Mouse (Mus musculus): ENCODE measurements around the gene Vmn2r73. TPM values are rescaled to one million over a fixed set of nuclear protein-coding genes. Genes with fewer than 3 reads are reported as not detected.
"Not testable (repeated sequence)": the region's sequence is repeated elsewhere in the genome, so short reads cannot be mapped to it uniquely, and the experiment has no call there.

Vmn2r73 gene
- polyA plus RNA-seq (2015; fragmentation: Nextera tagmentation; extraction: Ambion mirVana): not detected in 2 replicates

DNA sequence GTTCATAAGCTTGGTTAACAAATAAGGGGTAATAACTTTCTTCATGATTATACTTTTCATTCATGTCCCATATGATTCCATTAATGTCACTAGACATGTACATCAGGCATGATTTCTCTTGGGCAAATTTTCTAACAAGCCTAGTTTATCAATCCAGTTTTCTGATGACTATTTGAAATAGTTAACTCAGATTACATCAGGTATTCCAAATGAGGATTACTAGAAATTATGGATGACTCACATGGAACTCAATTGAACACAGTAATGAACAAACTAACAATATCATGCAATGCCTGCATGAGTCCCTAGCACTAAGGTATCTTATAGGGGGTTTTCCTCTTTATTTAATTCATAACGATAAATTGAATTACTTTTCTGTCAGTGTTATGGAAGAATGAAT, at the start of gene Vmn2r73:
Vmn2r73 (minus strand) TSS at position 101 of the 400 bp plus-strand sequence.
- Histone ChIP-seq H3K4me3 (replicated peaks) (no peak within 1 kb of the TSS), H3K9me3 (replicated peaks) (no peaks in the 10 kb centered on the region), H3K9ac (no peak within 1 kb of the TSS), H3K27me3 (no peaks in the 10 kb centered on the region), H3K36me3 (no peaks in the 10 kb centered on the region), H3K4me2 (replicated peaks) (no peak within 1 kb of the TSS), H3K27ac (replicated peaks) (no peak within 1 kb of the TSS), H3K4me1 (no peaks in the 10 kb centered on the region)
- WGBS: 75% methylated on average over 1 of the region's 1 CpGs
- ATAC-seq (ENCODE audit: insufficient number of reproducible peaks, low FRiP score, low TSS enrichment, low read depth): no peak

DNA sequence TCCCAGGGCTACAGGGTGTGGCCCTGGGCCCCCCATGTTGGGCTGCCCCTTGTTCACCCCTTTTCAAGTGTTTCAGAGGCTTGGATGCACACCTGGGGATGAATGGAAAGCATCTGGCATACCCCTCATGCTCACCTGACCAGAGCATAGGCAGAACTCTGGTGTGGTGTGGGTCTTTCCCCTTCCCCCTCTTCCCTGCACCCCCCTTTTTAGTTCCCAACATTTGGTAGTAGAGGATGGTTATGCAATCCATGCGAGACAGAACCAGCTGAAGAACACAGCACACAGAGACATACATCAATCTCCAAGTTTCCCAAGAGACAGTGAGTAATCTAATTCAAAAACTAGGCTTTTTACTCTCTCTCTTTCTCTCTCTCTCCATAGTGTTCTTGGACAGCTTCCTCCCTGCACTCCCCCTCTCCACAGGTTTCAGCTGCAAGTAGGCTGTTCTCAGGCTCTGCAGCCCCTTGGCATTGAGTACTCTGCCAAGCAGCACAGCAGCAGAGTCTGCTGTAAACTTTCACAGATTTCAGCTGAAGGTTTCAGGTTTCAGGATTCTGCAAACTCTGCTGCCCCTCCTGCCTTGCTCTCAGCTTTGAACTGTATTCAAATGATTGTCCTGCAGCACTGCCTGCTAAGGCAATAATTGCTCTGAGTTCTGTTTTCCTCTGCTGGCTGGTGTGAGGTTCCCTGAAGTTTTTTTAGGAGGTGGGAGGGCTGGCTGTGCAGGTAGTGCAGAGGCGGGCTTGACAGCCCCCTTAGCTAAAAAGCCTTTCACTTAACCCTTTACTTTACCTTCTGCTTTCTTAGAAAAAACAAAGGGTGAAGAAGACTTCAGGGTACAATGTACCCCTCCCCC, 35.7 kb downstream of the Vmn2r73 start:
- no peak overlapping the region for H3K9ac ChIP-seq
- no peak; the same call in 1 of the 2 replicates for ATAC-seq (ENCODE audit: insufficient number of reproducible peaks, low FRiP score, low TSS enrichment, low read depth)
- no peak overlapping the region for H3K4me3 ChIP-seq (replicated peaks)
- H3K9me3 ChIP-seq (replicated peaks): no peaks in the 10 kb centered on the region
- H3K4me1 ChIP-seq: no peaks in the 10 kb centered on the region
- H3K27me3 ChIP-seq: no peaks in the 10 kb centered on the region
- no peak overlapping the region for H3K27ac ChIP-seq (replicated peaks)
- H3K4me2 ChIP-seq (replicated peaks): no peak overlapping the region
- 2% methylated on average over 2 of the region's 2 CpGs for WGBS
- H3K36me3 ChIP-seq: no peaks in the 10 kb centered on the region

DNA sequence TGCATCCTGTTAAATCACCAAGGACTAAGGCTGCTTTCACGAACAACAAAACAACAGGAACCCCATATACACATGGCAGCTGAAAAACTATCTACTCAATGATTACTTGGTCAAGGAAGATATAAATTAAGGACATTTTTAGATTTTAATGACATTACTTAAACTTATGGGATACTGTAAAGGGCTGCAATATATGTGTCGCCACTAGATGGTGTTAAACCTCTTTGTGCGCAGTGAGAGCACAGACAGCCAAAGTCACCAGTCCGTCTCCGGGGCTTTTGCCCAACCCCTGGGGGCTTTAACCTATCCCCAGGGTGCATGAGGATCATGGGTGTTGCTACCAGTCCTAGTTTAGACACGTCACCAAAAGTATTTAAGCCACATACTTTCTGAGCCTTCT, 58.0 kb downstream of the Vmn2r73 start:
- H3K4me3 ChIP-seq (replicated peaks); H3K9ac ChIP-seq; ATAC-seq (ENCODE audit: insufficient number of reproducible peaks, low FRiP score, low TSS enrichment, low read depth); H3K27ac ChIP-seq (replicated peaks); H3K27me3 ChIP-seq; H3K4me2 ChIP-seq (replicated peaks); H3K4me1 ChIP-seq; H3K9me3 ChIP-seq (replicated peaks); H3K36me3 ChIP-seq: not testable (repeated sequence)
- WGBS: 12% methylated on average over 6 of the region's 6 CpGs

Other genes starting within 250 kb of the Vmn2r73 start
- not detected in 2 replicates for gene Vmn2r72, start 121.2 kb downstream of the Vmn2r73 start, polyA plus RNA-seq (2015; fragmentation: Nextera tagmentation; extraction: Ambion mirVana)
- gene Vmn2r74, start 85.4 kb upstream of the Vmn2r73 start, polyA plus RNA-seq (2015; fragmentation: Nextera tagmentation; extraction: Ambion mirVana): 0.01 TPM in 1 of 2 replicates, not detected in the other